Mouse (Mus musculus): ENCODE results near the gene Ms4a18. TPM values are rescaled to one million over a fixed set of nuclear protein-coding genes. Genes with fewer than 3 reads are reported as not detected.

Gene Ms4a18
- polyA plus RNA-seq, 1 experiment from 2014 or later: not detected

DNA sequence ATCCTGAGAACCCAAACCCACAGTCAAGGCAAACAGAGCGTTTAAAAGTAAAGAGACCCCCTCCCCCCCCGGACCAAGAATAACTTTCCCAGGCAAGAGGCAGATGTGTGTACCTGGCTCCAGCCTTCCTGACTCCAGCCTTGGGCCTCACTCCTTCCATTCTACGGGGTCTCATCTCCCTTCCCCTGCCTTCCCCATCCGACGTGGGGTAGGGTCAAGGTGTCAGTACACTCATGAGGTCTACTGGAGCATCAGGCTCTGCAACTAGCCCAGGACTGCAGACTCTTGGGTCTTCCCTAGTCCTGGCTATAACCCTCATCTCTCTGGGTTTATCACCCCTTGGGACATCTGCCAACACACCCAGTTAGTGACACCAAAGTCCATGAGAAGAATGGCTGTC, 37.6 kb downstream of the Ms4a18 start:
- 96% methylated on average over 5 of the region's 5 CpGs for WGBS
- H3K4me1 ChIP-seq: peaks cover 6% of the 10 kb centered on the region
- H3K4me2 ChIP-seq: no peak overlapping the region
- no peak for ATAC-seq (ENCODE audit: low FRiP score)
- H3K9me3 ChIP-seq (replicated peaks): no peaks in the 10 kb centered on the region
- H3K27me3 ChIP-seq (replicated peaks): no peaks in the 10 kb centered on the region
- no peak overlapping the region for H3K27ac ChIP-seq (replicated peaks)
- no peak overlapping the region for H3K9ac ChIP-seq (replicated peaks)
- no peak overlapping the region for H3K4me3 ChIP-seq (replicated peaks)
- H3K36me3 ChIP-seq: no peaks in the 10 kb centered on the region

DNA sequence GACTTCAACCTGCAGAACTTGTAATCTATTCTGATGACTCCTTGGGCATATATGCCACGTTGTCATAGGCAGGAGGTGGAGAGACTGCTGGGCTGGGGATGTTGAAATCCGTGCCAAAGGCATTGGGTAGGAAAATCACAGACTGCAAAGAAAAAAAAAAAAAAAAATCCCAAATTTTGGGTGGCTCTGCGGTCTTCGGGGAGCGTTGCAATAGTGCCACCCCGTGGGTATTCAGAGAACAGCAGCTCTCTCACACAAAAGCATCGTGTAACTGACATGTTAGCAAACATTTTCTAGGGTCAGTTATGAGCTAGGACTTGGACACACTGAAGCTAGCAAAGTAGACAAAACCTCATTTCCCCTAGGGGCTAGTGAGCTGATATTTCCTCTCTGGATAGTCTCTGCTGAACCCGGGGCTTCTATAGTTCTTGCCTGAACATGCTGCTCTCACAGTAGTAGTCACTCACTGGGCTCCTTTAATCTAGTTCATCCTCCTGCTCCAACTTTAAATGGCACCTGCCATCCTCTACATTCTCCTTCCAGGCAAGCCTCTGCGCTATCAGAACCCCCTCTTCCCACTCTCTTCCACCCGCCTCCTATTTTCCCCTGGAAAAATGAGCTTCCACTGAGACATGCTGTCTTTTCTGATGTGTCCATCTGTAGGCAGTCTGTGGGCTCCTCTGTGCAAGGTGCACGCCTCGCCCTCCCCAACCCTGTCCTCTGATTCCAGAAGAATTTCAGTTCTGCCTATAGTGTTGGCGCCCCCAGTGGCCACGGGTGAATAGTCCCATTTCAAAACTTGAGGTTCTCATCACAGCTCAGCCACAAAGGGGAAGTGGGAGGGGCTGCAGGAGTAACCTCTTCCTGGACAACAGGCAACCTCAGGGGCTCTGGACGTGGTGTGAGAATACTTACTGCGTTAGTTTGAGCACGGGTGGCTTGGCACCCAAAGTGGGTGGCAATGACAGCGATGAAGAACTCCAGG, 38.4 kb downstream of the Ms4a18 start:
- WGBS: 16% methylated on average over 18 of the region's 18 CpGs
- Histone ChIP-seq H3K27ac (replicated peaks) (no peak overlapping the region), H3K9ac (replicated peaks) (no peak overlapping the region), H3K4me2 (peak overlapping the region; percentile 38), H3K4me3 (replicated peaks) (no peak overlapping the region), H3K36me3 (no peaks in the 10 kb centered on the region), H3K9me3 (replicated peaks) (no peaks in the 10 kb centered on the region), H3K27me3 (replicated peaks) (no peaks in the 10 kb centered on the region), H3K4me1 (peaks cover 6% of the 10 kb centered on the region)
- ATAC-seq (ENCODE audit: low FRiP score): peak; percentile 55; the same call in 1 of the 2 replicates

DNA sequence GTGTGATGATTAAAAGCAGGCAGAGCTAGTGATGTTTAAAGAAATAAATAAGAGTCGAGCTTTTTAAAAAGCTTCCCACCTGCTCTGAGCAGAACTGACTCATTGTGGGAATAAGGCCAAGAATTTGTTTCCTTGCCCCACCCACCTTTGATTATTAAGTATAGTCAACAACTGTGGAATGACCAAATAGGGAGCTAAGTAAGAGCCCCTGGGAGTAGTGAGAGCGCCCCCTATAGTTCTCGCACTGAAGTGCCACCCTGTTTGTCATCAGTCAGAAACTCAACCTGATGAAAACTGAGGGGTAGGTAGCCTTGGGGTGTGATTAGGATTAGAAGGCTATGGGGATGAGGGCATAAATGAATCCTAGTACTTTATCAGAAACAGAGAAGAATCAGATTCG, 41.5 kb downstream of the Ms4a18 start:
- no peaks in the 10 kb centered on the region for H3K36me3 ChIP-seq
- H3K4me2 ChIP-seq: no peak overlapping the region
- no peak overlapping the region for H3K9ac ChIP-seq (replicated peaks)
- no peak overlapping the region for H3K27ac ChIP-seq (replicated peaks)
- H3K4me1 ChIP-seq: peaks cover 6% of the 10 kb centered on the region
- no peaks in the 10 kb centered on the region for H3K27me3 ChIP-seq (replicated peaks)
- H3K9me3 ChIP-seq (replicated peaks): no peaks in the 10 kb centered on the region
- ATAC-seq (ENCODE audit: low FRiP score): no peak
- 57% methylated on average over 4 of the region's 4 CpGs for WGBS
- no peak overlapping the region for H3K4me3 ChIP-seq (replicated peaks)

DNA sequence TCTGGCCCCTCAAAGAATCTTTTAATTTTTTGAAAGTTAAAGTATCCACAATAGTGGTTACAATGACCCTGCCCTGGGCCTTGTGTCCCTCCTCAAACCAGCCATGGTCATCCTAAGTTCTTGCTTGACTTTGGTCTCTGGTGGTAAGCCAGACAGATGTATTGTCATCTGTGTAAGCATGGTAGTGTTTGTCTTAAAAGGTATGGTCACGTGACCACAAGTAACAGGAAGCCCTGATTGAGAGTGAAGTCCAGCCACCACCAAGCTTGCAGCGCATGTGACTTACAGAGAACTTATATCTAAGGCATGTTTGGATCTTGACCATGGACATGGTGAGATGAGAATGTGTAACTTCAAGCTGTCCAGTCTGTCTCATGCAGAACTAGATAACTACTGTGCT, 42.6 kb downstream of the Ms4a18 start:
- 77% methylated on average over 2 of the region's 2 CpGs for WGBS
- ATAC-seq (ENCODE audit: low FRiP score): no peak
- Histone ChIP-seq H3K27me3 (replicated peaks) (no peaks in the 10 kb centered on the region), H3K4me3 (replicated peaks) (no peak overlapping the region), H3K9me3 (replicated peaks) (no peaks in the 10 kb centered on the region), H3K9ac (replicated peaks) (no peak overlapping the region), H3K4me1 (peaks cover 6% of the 10 kb centered on the region), H3K36me3 (no peaks in the 10 kb centered on the region), H3K4me2 (no peak overlapping the region), H3K27ac (replicated peaks) (no peak overlapping the region)

DNA sequence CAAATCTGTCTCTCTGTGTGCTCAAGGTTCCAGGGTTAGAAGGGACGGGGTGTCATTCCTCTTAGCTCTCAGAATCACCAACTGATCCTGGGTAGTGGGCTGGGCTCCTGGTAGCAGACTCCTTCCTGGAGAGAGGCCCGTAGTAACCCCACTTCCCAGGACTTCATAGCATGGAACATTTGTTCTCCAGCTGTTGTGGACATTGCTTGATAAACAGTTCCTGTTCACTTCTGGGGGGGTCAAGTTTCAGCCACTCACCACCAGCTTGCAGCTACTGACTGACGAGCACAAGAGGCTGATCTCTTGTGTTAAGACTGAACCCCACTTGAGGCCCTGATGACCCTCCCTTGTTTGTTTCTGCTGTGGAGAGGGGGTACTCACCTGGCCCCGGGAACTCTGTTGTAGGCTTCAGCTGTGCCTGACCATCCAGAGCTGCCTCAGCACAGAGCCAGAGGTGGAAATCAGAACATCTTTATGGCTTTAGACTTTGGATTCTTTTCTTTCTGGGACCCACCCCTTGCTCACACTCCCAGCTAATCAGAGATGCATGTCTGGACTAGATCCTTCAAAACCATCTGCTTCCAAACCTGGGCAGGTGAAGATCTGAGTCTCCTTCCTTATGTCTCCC, 43.5 kb downstream of the Ms4a18 start, which contains the start of gene Ms4a10:
Ms4a10 (minus strand) TSS at position 433 of the 628 bp plus-strand sequence.
- H3K4me3 ChIP-seq (replicated peaks): no peak within 1 kb of the TSS
- H3K27me3 ChIP-seq (replicated peaks): no peaks in the 10 kb centered on the region
- peaks cover 2% of the 10 kb centered on the region for H3K4me1 ChIP-seq
- WGBS: 67% methylated on average over 4 of the region's 4 CpGs
- H3K36me3 ChIP-seq: no peaks in the 10 kb centered on the region
- ATAC-seq (ENCODE audit: low FRiP score): no peak
- no peak within 1 kb of the TSS for H3K4me2 ChIP-seq
- no peaks in the 10 kb centered on the region for H3K9me3 ChIP-seq (replicated peaks)
- no peak within 1 kb of the TSS for H3K9ac ChIP-seq (replicated peaks)
- no peak within 1 kb of the TSS for H3K27ac ChIP-seq (replicated peaks)

DNA sequence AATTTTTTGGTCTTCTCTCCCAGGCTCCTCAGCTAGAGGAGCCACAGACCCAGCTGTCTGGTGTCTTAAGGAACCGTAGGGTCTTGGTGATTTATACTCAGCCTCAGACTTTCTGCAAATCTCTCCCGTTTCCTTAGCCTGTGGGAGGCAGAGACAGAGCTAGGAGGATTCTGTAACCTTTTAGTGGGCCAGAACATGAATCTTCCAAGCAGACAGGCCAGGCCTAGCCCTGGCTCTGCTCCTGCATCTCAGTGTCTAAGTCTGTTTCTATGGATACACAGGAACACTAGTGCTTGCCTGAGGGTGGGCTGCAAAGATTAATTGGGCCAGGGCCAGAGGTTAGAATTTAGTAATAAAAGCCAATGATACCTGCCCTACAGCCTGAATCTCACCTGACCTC, 44.6 kb downstream of the Ms4a18 start:
- Histone ChIP-seq H3K4me3 (replicated peaks) (no peak overlapping the region), H3K27me3 (replicated peaks) (no peaks in the 10 kb centered on the region), H3K4me2 (no peak overlapping the region), H3K27ac (replicated peaks) (no peak overlapping the region), H3K36me3 (no peaks in the 10 kb centered on the region), H3K4me1 (no peaks in the 10 kb centered on the region), H3K9ac (replicated peaks) (no peak overlapping the region), H3K9me3 (replicated peaks) (no peaks in the 10 kb centered on the region)
- ATAC-seq (ENCODE audit: low FRiP score): no peak
- WGBS: 51% methylated on average over 2 of the region's 2 CpGs

DNA sequence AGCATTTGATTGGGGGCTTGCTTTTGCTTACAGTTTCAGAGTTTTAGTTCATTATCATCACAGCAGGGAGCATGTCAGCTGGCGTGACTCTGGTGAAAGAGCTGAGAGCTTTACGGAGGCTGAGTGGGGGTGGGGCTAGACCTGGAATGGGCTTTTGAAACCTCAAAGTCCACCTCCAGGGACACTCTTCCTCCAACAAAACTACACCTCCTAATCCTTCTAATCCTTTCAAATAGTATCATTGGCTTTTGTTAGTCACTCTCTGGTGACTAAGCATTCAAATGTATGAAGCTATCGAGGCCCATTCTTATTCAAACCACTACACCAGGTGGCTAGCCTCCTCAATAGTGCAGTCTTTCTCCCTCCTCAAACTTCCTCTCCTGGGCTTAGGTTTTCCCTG, 45.2 kb downstream of the Ms4a18 start:
- no peak for ATAC-seq (ENCODE audit: low FRiP score)
- Histone ChIP-seq H3K4me1 (no peaks in the 10 kb centered on the region), H3K9ac (replicated peaks) (no peak overlapping the region), H3K9me3 (replicated peaks) (no peaks in the 10 kb centered on the region), H3K4me3 (replicated peaks) (no peak overlapping the region), H3K4me2 (no peak overlapping the region), H3K27me3 (replicated peaks) (no peaks in the 10 kb centered on the region), H3K36me3 (no peaks in the 10 kb centered on the region), H3K27ac (replicated peaks) (no peak overlapping the region)
- 57% methylated on average over 3 of the region's 3 CpGs for WGBS

DNA sequence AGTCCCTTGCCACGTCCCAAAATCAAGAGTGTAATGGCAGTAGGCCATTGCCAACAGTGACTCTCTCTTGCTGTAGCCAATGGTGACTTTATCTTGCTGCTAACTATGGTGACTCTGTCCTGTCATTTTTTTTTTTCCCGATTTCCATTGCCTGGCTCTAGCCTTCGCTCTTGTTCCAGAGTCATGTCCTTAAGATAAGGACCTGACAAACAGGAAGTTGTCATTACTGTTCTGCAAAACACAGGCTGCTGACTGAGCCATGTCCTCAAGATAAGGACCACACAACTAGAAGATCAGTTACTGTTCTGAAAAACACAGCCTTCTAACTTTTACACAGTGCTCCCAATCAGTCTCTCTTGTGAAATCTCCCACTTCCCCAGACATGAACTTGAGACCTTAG, 47.4 kb downstream of the Ms4a18 start:
- no peak overlapping the region for H3K4me3 ChIP-seq (replicated peaks)
- no peaks in the 10 kb centered on the region for H3K27me3 ChIP-seq (replicated peaks)
- H3K9me3 ChIP-seq (replicated peaks): no peaks in the 10 kb centered on the region
- no peak for ATAC-seq (ENCODE audit: low FRiP score)
- no peaks in the 10 kb centered on the region for H3K4me1 ChIP-seq
- H3K36me3 ChIP-seq: no peaks in the 10 kb centered on the region
- H3K4me2 ChIP-seq: no peak overlapping the region
- H3K27ac ChIP-seq (replicated peaks): no peak overlapping the region
- no peak overlapping the region for H3K9ac ChIP-seq (replicated peaks)
- 80% methylated on average over 3 of the region's 3 CpGs for WGBS

DNA sequence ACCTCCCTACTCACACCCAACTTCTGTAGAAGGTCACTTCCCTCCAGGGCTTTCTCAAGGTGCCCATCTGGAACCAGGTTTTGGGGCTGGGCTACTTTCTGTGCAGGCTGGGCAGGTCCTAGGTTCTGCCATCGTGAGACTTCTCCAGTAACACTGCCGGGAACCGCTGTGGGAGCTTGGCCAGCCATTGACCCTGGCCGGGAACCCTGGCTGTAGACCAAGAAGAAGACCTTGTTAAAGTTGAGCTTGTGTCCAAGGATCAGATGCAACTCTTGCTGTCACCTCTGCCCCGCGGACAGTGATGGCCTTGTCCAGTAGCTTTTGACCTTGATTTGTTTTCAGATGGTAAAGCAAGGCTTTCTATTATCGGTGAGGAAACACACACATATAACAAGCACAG, 49.3 kb downstream of the Ms4a18 start:
- WGBS: 96% methylated on average over 7 of the region's 7 CpGs
- ATAC-seq (ENCODE audit: low FRiP score): no peak
- Histone ChIP-seq H3K9ac (replicated peaks) (no peak overlapping the region), H3K9me3 (replicated peaks) (no peaks in the 10 kb centered on the region), H3K4me3 (replicated peaks) (no peak overlapping the region), H3K27me3 (replicated peaks) (no peaks in the 10 kb centered on the region), H3K27ac (replicated peaks) (no peak overlapping the region), H3K4me1 (no peaks in the 10 kb centered on the region), H3K4me2 (no peak overlapping the region), H3K36me3 (no peaks in the 10 kb centered on the region)

DNA sequence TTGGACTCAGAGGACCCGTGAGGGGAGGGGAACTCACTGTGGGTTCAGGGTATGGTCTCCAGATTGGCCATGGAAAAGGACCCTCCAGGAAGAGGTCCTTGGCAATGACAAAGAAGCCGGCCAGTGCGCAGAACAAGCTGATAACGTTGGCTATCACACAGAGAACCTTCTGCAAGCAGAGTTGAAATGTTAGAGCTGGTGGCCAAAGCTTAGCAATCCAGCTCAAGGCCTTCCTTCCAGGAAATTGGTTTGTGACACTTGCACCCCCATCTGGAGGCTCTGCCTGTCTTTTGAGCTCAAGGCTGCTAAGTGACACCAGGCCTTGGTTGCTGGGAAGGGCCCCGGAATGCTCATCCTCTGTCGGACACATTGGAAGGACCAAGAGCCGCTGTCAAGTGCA, 52.1 kb downstream of the Ms4a18 start:
- ATAC-seq (ENCODE audit: low FRiP score): no peak
- no peaks in the 10 kb centered on the region for H3K9me3 ChIP-seq (replicated peaks)
- no peak overlapping the region for H3K4me2 ChIP-seq
- no peaks in the 10 kb centered on the region for H3K36me3 ChIP-seq
- 88% methylated on average over 7 of the region's 7 CpGs for WGBS
- no peaks in the 10 kb centered on the region for H3K4me1 ChIP-seq
- H3K27ac ChIP-seq (replicated peaks): no peak overlapping the region
- no peak overlapping the region for H3K9ac ChIP-seq (replicated peaks)
- H3K27me3 ChIP-seq (replicated peaks): no peaks in the 10 kb centered on the region
- H3K4me3 ChIP-seq (replicated peaks): no peak overlapping the region

DNA sequence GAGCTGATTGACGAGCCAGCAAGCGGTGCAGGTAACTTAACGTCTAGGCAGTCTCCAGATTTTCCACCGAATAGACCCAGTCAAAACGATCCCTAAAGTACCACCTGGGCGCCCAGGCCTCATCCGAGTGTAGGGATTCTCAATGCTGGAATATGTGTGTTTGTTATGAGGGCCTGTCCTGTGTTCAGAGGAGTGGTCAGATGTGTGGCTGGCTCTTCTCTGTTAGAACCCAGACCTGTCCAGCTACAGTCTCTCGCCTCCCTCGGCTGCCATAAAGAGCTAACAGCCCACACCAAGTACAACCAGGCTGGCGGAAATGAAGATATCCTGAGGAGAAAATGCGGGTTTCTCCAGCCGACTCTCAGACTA, 57.9 kb downstream of the Ms4a18 start:
- H3K4me1 ChIP-seq: peaks cover 3% of the 10 kb centered on the region
- H3K4me3 ChIP-seq (replicated peaks): no peak overlapping the region
- H3K9me3 ChIP-seq (replicated peaks): no peaks in the 10 kb centered on the region
- H3K9ac ChIP-seq (replicated peaks): peak overlapping the region; percentile 26; the same call in 1 of the 2 replicates
- peak overlapping the region; percentile 23; the same call in 1 of the 2 replicates for H3K4me2 ChIP-seq
- no peaks in the 10 kb centered on the region for H3K27me3 ChIP-seq (replicated peaks)
- ATAC-seq (ENCODE audit: low FRiP score): peak; percentile 55; the same call in 1 of the 2 replicates
- 44% methylated on average over 12 of the region's 12 CpGs for WGBS
- no peak overlapping the region for H3K27ac ChIP-seq (replicated peaks)
- H3K36me3 ChIP-seq: no peaks in the 10 kb centered on the region
